In genomic region chr10:84531576-84531975, GRCm38 (mm10) we compare ENCODE assay signal across 10 mouse cellular contexts. TPM values are rescaled to one million over a fixed set of nuclear protein-coding genes. Genes with fewer than 3 reads are reported as not detected.
A peak's percentile ranks its signal among the peaks of the same experiment; 100 is the strongest.
DNase-seq lines count a peak whose midpoint lies in the region; ATAC-seq and TF ChIP-seq lines count a peak whose summit lies in the region.
"Had no signal": no experiment of that assay in that cellular context is flagged by ENCODE, and none has a peak within 500 bp of the region (broad histone marks: within the 10 kb centered on the region; RNA-seq: fewer than 3 reads in every experiment).

No protein-coding gene starts in this region.

- no peaks in the 10 kb centered on the region for H3K27me3 ChIP-seq in kidney, embryonic 14.5 days (ENCODE audit: control insufficient read depth, insufficient read depth, low read length)
- H3K27me3 ChIP-seq in kidney, adult 2 months (replicated peaks; ENCODE audit: control insufficient read depth, insufficient read depth, low read length), result no peaks in the 10 kb centered on the region
- no peaks in the 10 kb centered on the region for H3K27me3 ChIP-seq in embryonic facial prominence, embryonic 14.5 days (replicated peaks; ENCODE audit: control insufficient read depth, insufficient read depth, low read length)
- no peaks in the 10 kb centered on the region for H3K27me3 ChIP-seq in intestine, embryonic 16.5 days (replicated peaks; ENCODE audit: control insufficient read depth, insufficient read depth, low read length)
- H3K27me3 ChIP-seq in midbrain, postnatal 0 days (ENCODE audit: insufficient read depth, low read length), result no peaks in the 10 kb centered on the region
- peaks cover 8% of the 10 kb centered on the region; the same call in 1 of the 2 replicates for H3K27me3 ChIP-seq in thymus, adult 2 months (ENCODE audit: control insufficient read depth, insufficient read depth, low read length)

- H3K9ac ChIP-seq in kidney, embryonic 14.5 days (ENCODE audit: low read depth, low read length), result peak overlapping the region; percentile 98; the same call in 1 of the 2 replicates
- H3K9ac ChIP-seq in embryonic facial prominence, embryonic 14.5 days (ENCODE audit: low read depth, low read length), result peak overlapping the region; percentile 97
- peak overlapping the region; percentile 41; the same call in 1 of the 2 replicates for H3K9ac ChIP-seq in intestine, embryonic 16.5 days (ENCODE audit: low read depth, low read length)
- no peak overlapping the region for H3K9ac ChIP-seq in midbrain, postnatal 0 days (replicated peaks; ENCODE audit: low read length, poor library complexity, severe bottlenecking)

- WGBS in kidney, embryonic 14.5 days, result 83% methylated on average over 4 of the region's 4 CpGs
- 84% methylated on average over 4 of the region's 4 CpGs for WGBS in kidney, adult 2 months
- WGBS in embryonic facial prominence, embryonic 14.5 days, result 90% methylated on average over 4 of the region's 4 CpGs
- WGBS in intestine, embryonic 16.5 days, result 75% methylated on average over 4 of the region's 4 CpGs
- 67% methylated on average over 4 of the region's 4 CpGs for WGBS in midbrain, postnatal 0 days
- 80% methylated on average over 4 of the region's 4 CpGs for WGBS in thymus, adult 2 months

- DNase-seq in kidney, adult 2 months, result no peak
- DNase-seq in embryonic facial prominence, embryonic 14.5 days (ENCODE audit: low spot score), result no peak
- no peak for DNase-seq in midbrain, postnatal 0 days (ENCODE audit: low spot score)
- no peak for DNase-seq in spleen, postnatal 4 days (ENCODE audit: low spot score in 2 of 2)
- DNase-seq in thymus, adult 2 months, result no peak
- DNase-seq in left cerebral cortex, postnatal 4 days, result no peak
- DNase-seq: thymus, postnatal 25 days had no signal

- peak overlapping the region; percentile 97; the same call in 1 of the 2 replicates for H3K4me3 ChIP-seq in kidney, embryonic 14.5 days (ENCODE audit: low read length)
- H3K4me3 ChIP-seq in kidney, adult 2 months (ENCODE audit: insufficient read depth, low read depth, low read length), result no peak overlapping the region
- H3K4me3 ChIP-seq in embryonic facial prominence, embryonic 14.5 days (ENCODE audit: low read depth, low read length), result peak overlapping the region; percentile 97
- H3K4me3 ChIP-seq in intestine, embryonic 16.5 days (ENCODE audit: low read length), result peak overlapping the region; percentile 78
- H3K4me3 ChIP-seq in midbrain, postnatal 0 days (ENCODE audit: low read depth, low read length), result peak overlapping the region; percentile 76; the same call in 1 of the 2 replicates
- no peak overlapping the region for H3K4me3 ChIP-seq in thymus, adult 2 months (ENCODE audit: control insufficient read depth, insufficient read depth, low read length)

- peaks cover 46% of the 10 kb centered on the region for H3K36me3 ChIP-seq in kidney, embryonic 14.5 days (ENCODE audit: control insufficient read depth, insufficient read depth, low read length)
- H3K36me3 ChIP-seq in kidney, adult 2 months (ENCODE audit: control insufficient read depth, insufficient read depth, low read length), result no peaks in the 10 kb centered on the region
- H3K36me3 ChIP-seq in embryonic facial prominence, embryonic 14.5 days (ENCODE audit: control insufficient read depth, insufficient read depth, low read length), result peaks cover 46% of the 10 kb centered on the region
- 0 out of 2 replicates have a peak, but pooled peaks cover 1% of the 10 kb centered on the region for H3K36me3 ChIP-seq in intestine, embryonic 16.5 days (ENCODE audit: control insufficient read depth, insufficient read depth, low read length)
- H3K36me3 ChIP-seq in midbrain, postnatal 0 days (ENCODE audit: insufficient read depth, low read length), result peaks cover 16% of the 10 kb centered on the region
- H3K36me3 ChIP-seq in thymus, adult 2 months (ENCODE audit: control insufficient read depth, insufficient read depth, low read length), result no peaks in the 10 kb centered on the region

- TF ChIP-seq POLR2A in kidney, adult 2 months (IDR thresholded peaks at IDR 0.05; ENCODE audit: low read depth, low read length), result no peak
- no peak for TF ChIP-seq POLR2A in thymus, adult 2 months (IDR thresholded peaks at IDR 0.05; ENCODE audit: control insufficient read depth, extremely low read depth, insufficient read depth, low read length, poor library complexity)

- no peak for TF ChIP-seq CTCF in kidney, adult 2 months (conservative IDR thresholded peaks at IDR 0.05; ENCODE audit: insufficient read depth, insufficient read length, low read depth, low read length)
- no peak for TF ChIP-seq CTCF in midbrain, postnatal 0 days (IDR thresholded peaks at IDR 0.05)
- TF ChIP-seq CTCF in thymus, adult 2 months (IDR thresholded peaks at IDR 0.05; ENCODE audit: borderline replicate concordance, control insufficient read depth, extremely low read depth, insufficient read depth, low read length, poor library complexity), result no peak

- H3K27ac ChIP-seq in kidney, embryonic 14.5 days (ENCODE audit: low read depth, low read length), result no peak overlapping the region
- H3K27ac ChIP-seq in kidney, adult 2 months (ENCODE audit: insufficient read depth, low read depth, low read length), result no peak overlapping the region
- H3K27ac ChIP-seq in embryonic facial prominence, embryonic 14.5 days (replicated peaks; ENCODE audit: low read depth, low read length), result no peak overlapping the region
- H3K27ac ChIP-seq in intestine, embryonic 16.5 days (ENCODE audit: low read length), result no peak overlapping the region
- no peak overlapping the region for H3K27ac ChIP-seq in midbrain, postnatal 0 days (ENCODE audit: low read depth, low read length)
- H3K27ac ChIP-seq in thymus, adult 2 months (ENCODE audit: control insufficient read depth, insufficient read depth, low read length), result no peak overlapping the region
- H3K27ac ChIP-seq: layer of hippocampus, adult 2 months had no signal

- no peaks in the 10 kb centered on the region for H3K9me3 ChIP-seq in kidney, embryonic 14.5 days (ENCODE audit: control insufficient read depth, low read length)
- H3K9me3 ChIP-seq in embryonic facial prominence, embryonic 14.5 days (ENCODE audit: control insufficient read depth, low read length), result no peaks in the 10 kb centered on the region
- H3K9me3 ChIP-seq in intestine, embryonic 16.5 days (ENCODE audit: control insufficient read depth, low read length), result no peaks in the 10 kb centered on the region
- H3K9me3 ChIP-seq in midbrain, postnatal 0 days (ENCODE audit: low read length), result no peaks in the 10 kb centered on the region

- intact Hi-C loops in left cerebral cortex, postnatal 4 days (cut with DNase I), result loop anchor here (10.0 kb wide), 1 partner anchor 83 kb away; no protein-coding TSS in a partner anchor

- H3K4me2 ChIP-seq in kidney, embryonic 14.5 days (replicated peaks; ENCODE audit: low read depth, low read length), result peak overlapping the region; percentile 79
- H3K4me2 ChIP-seq in embryonic facial prominence, embryonic 14.5 days (ENCODE audit: low read depth, low read length), result peak overlapping the region; percentile 85
- peak overlapping the region; percentile 81 for H3K4me2 ChIP-seq in intestine, embryonic 16.5 days (ENCODE audit: low read depth, low read length)
- peak overlapping the region; percentile 86 for H3K4me2 ChIP-seq in midbrain, postnatal 0 days (ENCODE audit: low read depth, low read length, poor library complexity, severe bottlenecking)

- peaks cover 44% of the 10 kb centered on the region for H3K4me1 ChIP-seq in kidney, embryonic 14.5 days (ENCODE audit: control insufficient read depth, insufficient read depth, low read length)
- no peaks in the 10 kb centered on the region; the same call in 1 of the 2 replicates for H3K4me1 ChIP-seq in kidney, adult 2 months (ENCODE audit: control insufficient read depth, insufficient read depth, low read length)
- H3K4me1 ChIP-seq in embryonic facial prominence, embryonic 14.5 days (ENCODE audit: control insufficient read depth, insufficient read depth, low read length), result peaks cover 32% of the 10 kb centered on the region
- H3K4me1 ChIP-seq in intestine, embryonic 16.5 days (ENCODE audit: control insufficient read depth, insufficient read depth, low read length), result peaks cover 25% of the 10 kb centered on the region
- peaks cover 16% of the 10 kb centered on the region for H3K4me1 ChIP-seq in midbrain, postnatal 0 days (ENCODE audit: insufficient read depth, low read length)
- H3K4me1 ChIP-seq in thymus, adult 2 months (replicated peaks; ENCODE audit: control insufficient read depth, insufficient read depth, low read length), result peaks cover 9% of the 10 kb centered on the region

- ATAC-seq in kidney, embryonic 14.5 days (ENCODE audit: low FRiP score, low TSS enrichment), result no peak
- no peak for ATAC-seq in embryonic facial prominence, embryonic 14.5 days (ENCODE audit: low read depth)
- ATAC-seq in intestine, embryonic 16.5 days, result no peak
- ATAC-seq in midbrain, postnatal 0 days (ENCODE audit: low FRiP score), result no peak

RNA-seq across cellular contexts. Expression of gene Ckap4, which starts 2.3 kb away (rescaled TPM):
- 87.6 and 121 TPM in 2 replicates for polyA plus RNA-seq in kidney, embryonic 14.5 days (2014; fragmentation: Nextera tagmentation; extraction: Ambion mirVana)
- 6.5 and 7.8 TPM in 2 replicates for polyA plus RNA-seq in kidney, adult 2 months (2012; rRNA removed)
- polyA plus RNA-seq in embryonic facial prominence, embryonic 14.5 days (2014; fragmentation: Nextera tagmentation; extraction: Ambion mirVana), result 193 and 203 TPM in 2 replicates
- polyA plus RNA-seq in intestine, embryonic 16.5 days (2015; fragmentation: Nextera tagmentation; extraction: Ambion mirVana), result 14.4 and 19.9 TPM in 2 replicates
- total RNA-seq in midbrain, postnatal 0 days (2014; rRNA removed), result 52.3 and 58.5 TPM in 2 replicates
- polyA plus RNA-seq in midbrain, postnatal 0 days (2015; fragmentation: Nextera tagmentation; extraction: Ambion mirVana), result 46.4 and 52.7 TPM in 2 replicates
- 8.0 and 8.2 TPM in 2 replicates for polyA plus RNA-seq in thymus, adult 2 months (2012; rRNA removed)
- total RNA-seq in left cerebral cortex, postnatal 4 days (2021), result 10 to 100 TPM; 52.3 to 53.4 TPM

RNA-seq across cellular contexts. Expression of gene Tcp11l2, which starts 44.9 kb away (rescaled TPM):
- polyA plus RNA-seq in kidney, embryonic 14.5 days (2014; fragmentation: Nextera tagmentation; extraction: Ambion mirVana), result 6.5 and 11.3 TPM in 2 replicates
- polyA plus RNA-seq in kidney, adult 2 months (2012; rRNA removed), result 24.0 and 32.3 TPM in 2 replicates
- 19.9 and 20.3 TPM in 2 replicates for polyA plus RNA-seq in embryonic facial prominence, embryonic 14.5 days (2014; fragmentation: Nextera tagmentation; extraction: Ambion mirVana)
- 13.4 and 13.6 TPM in 2 replicates for polyA plus RNA-seq in intestine, embryonic 16.5 days (2015; fragmentation: Nextera tagmentation; extraction: Ambion mirVana)
- total RNA-seq in midbrain, postnatal 0 days (2014; rRNA removed), result 10.5 and 11.5 TPM in 2 replicates
- polyA plus RNA-seq in midbrain, postnatal 0 days (2015; fragmentation: Nextera tagmentation; extraction: Ambion mirVana), result 15.0 and 16.0 TPM in 2 replicates
- 99.2 and 139 TPM in 2 replicates for polyA plus RNA-seq in thymus, adult 2 months (2012; rRNA removed)
- 10 to 100 TPM; 14.2 to 15.5 TPM for total RNA-seq in left cerebral cortex, postnatal 4 days (2021)

Comparison
In these comparisons a context has a peak if more than half of its experiments do, and no peak if none do; other contexts are left out.
1. H3K4me3 ChIP-seq: peak in kidney, embryonic 14.5 days (single experiment), embryonic facial prominence, embryonic 14.5 days (single experiment), intestine, embryonic 16.5 days (single experiment) and midbrain, postnatal 0 days (single experiment); none in kidney, adult 2 months (single experiment) and thymus, adult 2 months (single experiment).
2. Peak in every context shown above with its lines, with median percentiles within 50 percentile points of each other: H3K4me2 ChIP-seq.